Mouse (Mus musculus) bone marrow macrophage, adult 2 months (primary cell): ENCODE measurements around the gene Lepr.

Experiments
- CTCF ChIP-seq: IDR thresholded peaks from 2 replicates; pipeline ENCODE4 v1.5.1; 2012; ENCODE audit warnings: low read depth, mild to moderate bottlenecking, low read length, moderate library complexity
- POLR2A ChIP-seq: IDR thresholded peaks from 2 replicates; pipeline ENCODE4 v1.6.1; 2012; ENCODE audit warnings: mild to moderate bottlenecking, low read depth, low read length, borderline replicate concordance

GRCm38 (mm10) chr4:101721705-101722104 lies 4.5 kb downstream of the Lepr start:
- TF ChIP-seq CTCF = no peak
- TF ChIP-seq POLR2A = no peak
